Mouse (Mus musculus): ENCODE results near the gene Birc7. TPM values are rescaled to one million over a fixed set of nuclear protein-coding genes. Genes with fewer than 3 reads are reported as not detected.
A peak's percentile ranks its signal among the peaks of the same experiment; 100 is the strongest.

Gene Birc7
- total RNA-seq, 2 experiments from 2014 or later: 0.23 TPM; not detected in 1

DNA sequence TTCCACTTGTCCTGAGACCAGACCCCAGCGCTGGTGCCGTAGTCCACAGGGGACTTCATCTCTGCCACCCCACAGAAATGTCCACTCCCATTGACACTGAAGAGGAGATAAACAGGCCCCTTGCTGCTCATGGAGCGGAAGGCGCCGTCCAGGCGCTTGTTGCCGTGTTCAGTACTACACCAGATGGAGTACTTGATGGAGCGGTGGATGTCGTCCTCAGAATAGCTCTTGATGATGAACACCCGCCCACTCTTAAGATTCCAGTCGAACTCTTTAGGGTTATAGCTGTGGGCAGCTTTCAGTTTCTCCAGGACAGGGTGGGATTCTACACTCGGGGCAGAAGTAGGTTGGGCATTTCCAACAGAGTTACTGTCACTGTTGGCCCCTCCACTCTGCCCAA is 17.9 kb upstream of the Birc7 start:
- DNase-seq (ENCODE audit: extremely low spot score in 1 of 2, low spot score in 2 of 2): no peak
- intact Hi-C loops (cut with DNase I): no loop called here

DNA sequence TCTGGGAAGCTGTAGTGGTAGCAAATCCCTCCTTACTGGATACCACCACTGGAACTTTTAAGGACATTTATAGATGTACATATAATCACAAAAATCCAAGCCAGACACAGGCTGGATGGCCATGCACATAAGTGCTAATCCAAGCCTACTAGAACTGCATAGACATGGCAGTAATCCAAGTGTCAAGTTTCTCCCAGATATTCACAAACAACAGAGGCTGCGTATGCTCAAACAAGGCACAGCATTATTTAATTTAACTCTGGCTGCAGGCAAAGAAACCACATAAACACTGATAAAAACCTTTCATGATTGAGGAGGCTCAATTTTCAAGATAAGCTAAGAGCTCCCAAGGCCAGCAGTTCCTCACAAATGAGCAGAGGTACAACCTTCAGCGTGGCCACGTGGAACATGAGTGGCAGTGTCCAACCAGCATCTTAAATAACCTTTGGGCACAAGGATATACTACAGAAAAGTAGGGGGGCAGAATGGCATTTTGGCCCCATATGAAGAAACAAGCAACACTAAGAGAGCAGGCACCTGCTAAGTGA is 12.9 kb upstream of the Birc7 start:
- no peak for TF ChIP-seq CTCF (IDR thresholded peaks at IDR 0.05)
- intact Hi-C loops (cut with DNase I): no loop called here
- Histone ChIP-seq H3K4me3 (no peak overlapping the region), H3K27ac (no peak overlapping the region)
- DNase-seq (ENCODE audit: extremely low spot score in 1 of 2, low spot score in 2 of 2): no peak

More for the DNA sequence above, 17.9 kb upstream of the Birc7 start:
- no peak for TF ChIP-seq CTCF (IDR thresholded peaks at IDR 0.05)
- Histone ChIP-seq H3K4me3 (no peak overlapping the region), H3K27ac (no peak overlapping the region)

DNA sequence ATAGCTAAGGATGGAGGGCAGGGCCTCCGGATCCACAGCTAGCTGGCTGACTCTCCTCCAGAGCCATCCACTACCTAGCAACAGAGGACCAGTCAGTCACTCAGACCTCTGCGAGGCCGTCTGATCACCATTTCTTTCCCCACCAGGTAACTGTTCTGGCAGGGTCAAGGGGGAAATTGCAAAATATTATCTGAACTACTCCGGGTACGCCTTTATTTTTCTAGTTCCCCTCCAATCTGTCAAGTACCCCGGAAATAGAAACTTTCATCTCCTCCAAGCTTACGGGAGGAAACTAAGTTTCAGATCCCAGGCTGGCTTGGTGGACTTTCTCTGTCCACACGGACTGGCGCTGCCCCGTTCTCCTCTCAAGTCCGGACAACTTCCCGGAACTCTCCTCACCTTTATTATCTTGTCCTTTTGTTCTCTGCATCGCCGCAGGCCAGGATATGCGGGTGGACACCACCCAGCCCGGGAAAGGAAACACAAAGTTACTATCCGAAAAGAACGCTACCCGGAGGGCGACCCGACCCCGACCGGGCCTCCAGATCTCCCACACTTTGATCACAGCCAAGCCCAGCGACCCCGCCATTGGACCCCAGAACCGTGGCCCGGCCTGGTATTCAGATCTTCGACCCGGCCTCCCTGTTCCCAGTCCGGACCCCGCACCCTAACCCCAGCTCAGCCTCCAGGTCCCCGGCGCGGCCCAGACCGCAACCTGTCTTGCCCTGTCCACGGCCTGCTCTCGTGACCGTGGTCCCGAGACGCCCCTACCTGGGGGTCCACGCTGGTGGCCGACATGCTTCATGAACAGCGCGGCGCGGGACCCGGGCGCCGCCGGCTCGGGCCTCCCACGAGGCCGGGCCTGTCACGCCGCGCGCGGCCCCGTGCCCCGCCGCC is 8.7 kb upstream of the Birc7 start:
- peak in 1 of 2 experiments; percentile 28 for DNase-seq (ENCODE audit: extremely low spot score in 1 of 2, low spot score in 2 of 2)
- Histone ChIP-seq H3K27ac (peak overlapping the region; percentile 57), H3K4me3 (peak overlapping the region; percentile 95)
- intact Hi-C loops (cut with DNase I): no loop called here
- TF ChIP-seq CTCF (IDR thresholded peaks at IDR 0.05): no peak

DNA sequence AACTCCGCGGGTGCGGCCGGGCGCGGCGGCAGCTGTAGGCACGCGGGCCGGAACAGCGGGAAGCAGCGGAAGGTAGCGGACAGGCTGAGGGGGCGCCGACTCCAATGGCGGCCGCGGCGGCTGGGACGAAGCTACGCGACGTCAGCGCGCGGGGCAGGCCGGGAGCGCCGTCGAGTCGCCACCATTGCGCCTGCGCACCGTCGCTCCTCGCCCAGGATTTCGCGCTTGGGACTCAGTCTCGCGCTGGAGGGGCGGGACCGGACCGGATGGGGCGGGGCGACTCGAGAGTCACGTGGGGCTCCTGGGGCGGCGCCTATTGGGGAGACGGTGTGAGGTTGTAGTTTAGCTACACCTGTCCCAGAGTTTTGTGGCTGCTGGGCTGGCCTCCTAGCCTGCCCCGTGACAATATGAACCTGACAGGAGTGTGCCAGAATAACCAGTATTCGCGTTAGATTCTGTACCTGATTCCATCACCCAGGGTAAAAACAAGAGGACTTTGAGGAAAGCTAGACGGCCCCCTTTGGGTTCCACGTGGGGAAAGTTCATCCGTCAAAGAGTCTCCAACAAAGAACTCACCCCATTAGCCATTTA is 7.9 kb upstream of the Birc7 start, which contains the start of gene Ythdf1:
Gene Ythdf1, minus strand, starts transcription at position 140 of the 591 bp plus-strand sequence.
- DNase-seq (ENCODE audit: extremely low spot score in 1 of 2, low spot score in 2 of 2): peak; percentile 97 to 98
- intact Hi-C loops (cut with DNase I): no loop called here
- no peak; the same call in 1 of the 2 replicates for TF ChIP-seq CTCF (IDR thresholded peaks at IDR 0.05)
- peak within 1 kb of the TSS; percentile 57 for H3K27ac ChIP-seq
- peak within 1 kb of the TSS; percentile 95 for H3K4me3 ChIP-seq

DNA sequence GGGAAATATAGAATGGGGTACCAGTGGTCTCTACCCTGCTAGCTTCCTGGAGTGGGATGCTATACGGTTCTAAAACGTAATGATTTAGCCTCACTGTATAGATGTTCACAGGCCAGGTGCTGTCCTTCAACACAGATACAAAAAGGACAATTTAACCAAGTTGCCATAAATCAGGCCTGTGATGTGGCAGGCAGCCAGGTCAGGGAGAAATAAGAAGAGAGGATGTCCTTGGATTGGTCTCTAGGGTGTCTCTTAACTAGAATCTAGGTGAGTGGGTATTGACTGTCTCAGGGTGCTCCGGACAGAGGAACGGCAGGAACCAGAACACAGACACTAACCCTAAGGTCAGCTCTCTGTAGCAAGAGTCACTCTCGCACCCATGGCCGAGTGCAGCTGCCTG is 6.1 kb upstream of the Birc7 start:
- Histone ChIP-seq H3K27ac (no peak overlapping the region), H3K4me3 (no peak overlapping the region)
- TF ChIP-seq CTCF (IDR thresholded peaks at IDR 0.05): no peak
- no peak for DNase-seq (ENCODE audit: extremely low spot score in 1 of 2, low spot score in 2 of 2)
- intact Hi-C loops (cut with DNase I): no loop called here

DNA sequence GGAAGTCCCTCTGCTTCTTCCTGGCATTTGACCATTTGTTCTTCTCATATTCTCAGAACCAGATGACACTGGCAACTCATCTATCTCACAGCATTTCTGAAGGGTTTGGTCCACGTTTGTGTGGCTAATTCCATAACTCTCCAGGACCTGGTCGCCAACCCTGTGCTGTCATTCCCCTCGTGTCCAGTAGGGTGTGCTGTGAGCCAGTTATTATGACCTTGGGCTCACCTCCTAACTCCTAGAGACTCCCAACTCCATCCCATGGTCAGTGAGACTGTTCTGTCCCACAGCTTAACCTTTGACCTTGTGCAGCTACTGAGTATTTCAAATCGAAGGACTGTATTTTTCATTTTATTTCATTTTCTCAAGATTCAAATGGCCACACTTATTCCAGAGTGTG is 3.6 kb upstream of the Birc7 start:
- TF ChIP-seq CTCF (IDR thresholded peaks at IDR 0.05): peak; percentile 95
- Histone ChIP-seq H3K27ac (no peak overlapping the region), H3K4me3 (no peak overlapping the region)
- intact Hi-C loops (cut with DNase I): loop anchor here (1.0 to 2.0 kb wide), 2 partner anchors 38 to 136 kb away; no protein-coding TSS in a partner anchor
- DNase-seq (ENCODE audit: extremely low spot score in 1 of 2, low spot score in 2 of 2): peak; percentile 64 to 71

DNA sequence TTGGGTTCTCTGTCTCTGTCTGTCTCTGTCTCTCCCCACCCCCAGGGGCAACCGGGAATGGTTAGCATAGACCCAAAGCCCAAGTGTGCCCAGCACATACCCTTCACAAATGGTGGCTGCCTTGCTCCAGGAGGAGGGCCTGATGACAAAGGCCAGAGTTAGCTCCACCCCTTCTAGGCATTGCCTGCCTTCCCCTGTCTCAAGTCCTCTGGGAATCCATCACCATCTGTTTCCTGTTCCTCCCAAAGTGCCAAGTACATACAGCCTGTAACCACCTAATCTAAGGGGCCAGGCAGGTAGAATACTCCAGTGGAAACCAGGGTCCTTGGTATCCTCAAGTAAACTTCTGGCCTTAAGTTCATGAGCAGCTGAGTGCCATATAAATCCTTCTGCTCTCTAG is 3.6 kb downstream of the Birc7 start:
- intact Hi-C loops (cut with DNase I): no loop called here
- Histone ChIP-seq H3K4me3 (no peak overlapping the region), H3K27ac (no peak overlapping the region)
- DNase-seq (ENCODE audit: extremely low spot score in 1 of 2, low spot score in 2 of 2): no peak
- TF ChIP-seq CTCF (IDR thresholded peaks at IDR 0.05): no peak

DNA sequence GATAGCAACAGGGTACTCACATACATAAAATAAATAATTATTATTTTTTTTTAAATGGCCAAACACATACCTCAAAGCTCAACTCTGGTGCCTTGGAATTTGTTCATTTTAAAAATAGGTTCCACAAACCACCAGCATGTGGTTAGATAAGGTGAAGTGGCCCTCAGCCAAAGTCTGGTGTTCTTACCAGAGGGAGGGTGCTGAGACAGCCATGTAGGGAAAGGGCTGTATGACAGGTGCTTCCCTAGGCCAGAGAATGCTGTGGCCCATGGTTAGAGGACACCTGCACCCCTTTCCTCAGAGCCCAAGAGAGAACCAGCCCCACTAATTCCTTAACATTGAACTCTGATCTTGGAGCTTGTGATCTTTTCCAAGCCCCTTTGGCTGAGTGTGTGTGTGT is 11.4 kb downstream of the Birc7 start:
- no peak for TF ChIP-seq CTCF (IDR thresholded peaks at IDR 0.05)
- DNase-seq (ENCODE audit: extremely low spot score in 1 of 2, low spot score in 2 of 2): no peak
- Histone ChIP-seq H3K27ac (no peak overlapping the region), H3K4me3 (no peak overlapping the region)
- intact Hi-C loops (cut with DNase I): no loop called here

DNA sequence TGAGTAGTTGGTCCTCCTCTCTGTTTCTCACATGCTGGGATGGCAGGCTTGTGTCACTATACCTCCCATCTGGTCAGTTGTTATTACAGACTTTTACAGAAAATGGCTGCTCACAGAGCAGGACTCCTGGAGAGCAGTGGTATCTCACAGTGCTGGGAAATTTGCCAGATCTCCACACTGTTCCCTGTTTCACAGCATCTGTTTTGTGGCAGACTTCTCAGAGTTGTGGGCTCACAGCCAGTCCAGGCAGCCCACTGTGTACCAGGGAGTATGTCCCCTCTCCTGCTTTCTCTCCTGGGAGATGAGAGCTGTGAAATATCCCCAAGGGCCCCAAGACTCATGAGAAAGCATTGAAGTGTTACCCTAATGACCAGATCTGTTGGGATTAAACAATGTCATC is 13.0 kb downstream of the Birc7 start:
- no peak for DNase-seq (ENCODE audit: extremely low spot score in 1 of 2, low spot score in 2 of 2)
- no peak for TF ChIP-seq CTCF (IDR thresholded peaks at IDR 0.05)
- intact Hi-C loops (cut with DNase I): no loop called here
- Histone ChIP-seq H3K27ac (no peak overlapping the region), H3K4me3 (no peak overlapping the region)

DNA sequence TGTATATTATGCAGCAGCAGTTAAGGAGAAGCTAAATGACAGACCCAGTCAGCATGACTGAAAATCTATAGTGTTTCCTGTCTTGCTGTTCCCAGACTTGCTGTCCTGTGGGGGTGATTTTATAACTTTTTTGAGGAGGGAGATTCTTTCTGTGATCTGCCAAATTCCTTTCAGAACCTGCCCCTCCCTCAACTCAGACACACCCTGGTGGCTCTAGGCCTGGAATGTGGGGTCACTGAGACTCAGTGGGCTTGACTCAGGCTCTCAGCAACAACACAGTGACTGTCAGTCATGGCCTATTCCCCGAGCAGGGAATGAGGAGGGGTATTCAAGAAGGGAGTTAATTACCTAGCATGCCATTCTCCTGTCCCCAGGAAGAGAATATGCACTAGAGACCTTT is 21.1 kb downstream of the Birc7 start:
- intact Hi-C loops (cut with DNase I): no loop called here
- no peak for TF ChIP-seq CTCF (IDR thresholded peaks at IDR 0.05)
- no peak overlapping the region for H3K4me3 ChIP-seq
- no peak for DNase-seq (ENCODE audit: extremely low spot score in 1 of 2, low spot score in 2 of 2)
- no peak overlapping the region for H3K27ac ChIP-seq

DNA sequence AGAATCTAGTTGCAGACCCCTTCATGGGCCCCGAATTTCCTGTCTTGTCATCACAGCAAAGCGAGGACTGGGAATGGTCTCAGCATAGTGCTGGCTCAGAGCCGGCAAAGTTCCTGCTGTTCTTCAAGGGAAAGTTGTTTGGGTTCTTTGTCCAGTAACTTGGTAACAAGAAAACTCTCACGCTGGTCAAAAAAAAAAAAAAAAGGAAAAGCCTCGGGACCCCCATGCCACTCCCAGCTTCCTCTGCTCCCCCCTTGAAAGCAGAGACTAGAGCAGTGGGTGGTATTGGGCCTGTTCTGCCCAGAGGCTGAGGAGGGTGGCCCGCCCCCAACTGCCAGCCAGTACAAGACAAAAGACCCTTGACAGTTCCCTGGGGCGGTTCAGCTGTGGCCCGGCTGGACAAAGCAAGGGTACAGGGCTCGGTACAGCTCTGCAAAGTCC is 23.9 kb downstream of the Birc7 start:
- peak in 1 of 2 experiments; percentile 38 for DNase-seq (ENCODE audit: extremely low spot score in 1 of 2, low spot score in 2 of 2)
- intact Hi-C loops (cut with DNase I): no loop called here
- no peak overlapping the region for H3K4me3 ChIP-seq
- peak overlapping the region; percentile 94; the same call in 1 of the 2 replicates for H3K27ac ChIP-seq
- TF ChIP-seq CTCF (IDR thresholded peaks at IDR 0.05): no peak

DNA sequence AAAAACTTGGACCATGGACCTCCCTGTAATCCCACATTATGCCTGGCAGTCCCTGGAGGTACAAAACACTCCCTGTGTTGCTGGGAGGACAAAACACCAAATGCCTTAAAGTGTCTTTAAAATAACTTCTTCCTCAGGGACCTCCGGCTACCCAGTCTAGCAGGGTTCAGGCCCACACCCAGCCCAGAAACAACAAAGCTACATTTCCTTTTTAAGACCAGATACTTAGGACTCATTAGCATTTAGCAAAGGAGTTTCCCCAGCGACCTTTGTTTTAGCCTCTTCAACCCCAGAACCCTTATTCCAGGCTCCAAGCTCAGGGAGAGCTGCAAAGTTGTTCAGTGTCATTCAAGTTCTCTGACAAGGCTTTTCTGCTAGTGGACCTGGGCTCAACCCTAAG is 24.8 kb downstream of the Birc7 start:
- Histone ChIP-seq H3K4me3 (peak overlapping the region; percentile 74), H3K27ac (peak overlapping the region; percentile 94)
- intact Hi-C loops (cut with DNase I): no loop called here
- no peak for TF ChIP-seq CTCF (IDR thresholded peaks at IDR 0.05)
- DNase-seq (ENCODE audit: extremely low spot score in 1 of 2, low spot score in 2 of 2): no peak
